Mouse (Mus musculus) E14TG2a.4 (cell line): ENCODE results near the gene Tbc1d22a.

Source experiments
- CTCF ChIP-seq: conservative IDR thresholded peaks from 2 replicates; pipeline ENCODE4 v1.5.1; 2014; ENCODE audit warnings: low read length
- POU5F1 ChIP-seq: IDR thresholded peaks from 2 replicates; pipeline ENCODE4 v1.6.1; 2014; ENCODE audit warnings: low read length, borderline replicate concordance

DNA sequence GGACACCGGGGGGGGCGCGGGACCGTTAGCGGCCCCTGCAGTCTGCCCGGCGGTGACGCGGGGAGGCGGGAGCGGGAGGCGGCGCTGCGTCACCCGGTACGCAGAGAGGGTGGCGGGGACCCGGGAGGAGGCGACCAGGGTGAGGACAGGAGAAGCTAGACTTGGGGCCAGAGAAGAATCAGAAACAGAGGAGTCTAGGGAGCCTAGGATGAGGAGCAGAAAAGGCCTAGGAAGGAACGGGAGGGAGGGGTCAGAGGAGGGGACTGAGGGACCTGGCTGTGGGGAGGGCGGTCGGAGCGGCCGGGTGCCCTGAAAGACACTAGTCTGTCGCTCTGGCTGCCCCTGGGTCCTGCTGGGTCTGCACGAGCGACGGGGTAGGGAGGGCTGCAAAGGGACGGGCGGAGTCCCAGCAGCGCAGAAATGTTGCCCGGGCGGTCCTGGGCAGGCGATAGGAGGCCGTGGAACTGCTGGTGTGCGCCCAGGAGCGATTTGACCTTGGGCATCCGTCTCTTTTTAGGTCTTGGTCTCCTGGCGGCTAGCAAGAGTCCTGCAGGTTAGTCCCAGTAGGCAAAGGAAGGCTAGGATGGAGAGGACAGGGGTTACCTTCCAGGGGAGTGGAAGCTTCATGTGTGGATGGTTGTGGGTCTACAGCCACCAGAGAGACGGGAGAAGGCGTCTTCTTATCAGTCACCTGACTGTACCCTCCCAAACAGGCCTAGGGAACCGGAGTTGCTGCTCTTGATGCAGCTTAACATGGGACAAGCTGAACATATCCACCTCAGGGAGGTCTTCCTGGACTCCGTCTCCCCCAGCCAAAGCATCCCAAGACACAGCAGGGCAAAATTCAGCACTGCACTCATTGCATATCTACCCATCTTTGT is 28.3 kb upstream of the Tbc1d22a start, which contains the start of gene Cerk:
- TF ChIP-seq CTCF = peak; percentile 44
- no peak for TF ChIP-seq POU5F1
